Mouse (Mus musculus) NIH3T3 (cell line): Measurements from ENCODE around the gene Reep3.
"Not testable (repeated sequence)": the region's sequence is repeated elsewhere in the genome, so short reads cannot be mapped to it uniquely, and the experiment has no call there.

Source experiments
- DNase-seq: peaks from one replicate; pipeline ENCODE4 v3.0.0-alpha.2; 2012; ENCODE audit warnings: low read depth

Reep3 gene

DNA sequence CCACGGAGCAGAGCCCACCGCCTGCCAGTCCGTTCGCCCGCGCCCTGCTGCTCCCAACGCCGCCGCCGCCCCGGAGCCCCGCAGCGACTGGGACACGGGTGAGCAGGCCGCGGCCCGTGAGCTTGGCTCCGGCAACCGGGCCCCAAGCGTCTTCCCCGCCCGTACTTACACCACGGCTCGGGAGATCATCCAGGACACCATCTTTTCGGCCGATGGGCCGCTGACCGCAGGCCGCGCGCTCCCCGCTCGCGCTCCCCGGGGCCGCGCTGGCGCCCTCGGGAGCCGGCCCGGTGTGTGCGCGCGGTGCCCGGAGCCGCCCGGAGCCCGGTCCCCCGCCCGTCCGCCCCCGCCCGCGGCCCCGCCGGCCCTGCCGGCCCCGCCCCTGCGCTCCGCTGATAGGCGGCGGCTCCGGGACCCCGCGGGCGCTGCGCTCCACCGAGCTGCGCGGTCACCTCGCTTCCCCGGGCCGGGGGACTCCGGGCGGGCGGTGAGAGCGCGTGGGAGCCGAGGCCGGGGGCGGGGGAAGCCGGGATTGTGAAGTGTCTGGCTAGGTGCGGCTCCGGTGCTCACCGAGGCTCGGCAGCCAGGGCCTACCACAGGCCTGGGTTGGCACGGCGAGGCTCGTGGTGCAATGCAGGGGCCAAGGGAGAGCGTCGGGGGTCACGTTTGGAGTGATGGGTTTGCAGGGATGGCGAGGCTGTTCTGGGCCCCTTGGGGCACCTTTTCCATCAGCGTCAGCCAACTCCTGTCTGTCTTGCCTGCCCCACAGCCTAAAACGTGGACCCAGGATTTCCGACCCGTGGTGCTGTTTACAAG, at the start of gene Reep3:
TSS of gene Reep3 (minus strand) at position 325 of the 816 bp plus-strand sequence.
- DNase-seq, result peak; percentile 82

DNA sequence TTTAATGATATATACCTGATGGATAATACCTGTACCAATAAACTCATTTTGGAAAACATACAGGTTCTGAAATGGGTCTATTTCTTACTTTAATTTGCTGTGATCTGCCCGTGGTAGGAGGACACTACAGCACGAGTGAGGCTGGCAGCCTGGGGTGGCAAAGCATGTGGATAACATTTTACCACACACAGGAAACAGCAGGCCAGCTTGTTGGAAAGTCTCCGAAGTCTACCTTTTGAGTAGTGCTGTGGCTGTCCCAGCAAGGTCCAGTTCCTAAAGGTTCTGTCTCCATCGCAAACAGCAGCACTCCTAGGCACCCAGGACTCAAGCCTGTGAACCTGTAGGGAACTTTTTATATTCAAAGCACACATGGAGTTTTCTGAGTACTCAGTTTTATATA, 48.9 kb upstream of the Reep3 start:
- DNase-seq, result no peak

DNA sequence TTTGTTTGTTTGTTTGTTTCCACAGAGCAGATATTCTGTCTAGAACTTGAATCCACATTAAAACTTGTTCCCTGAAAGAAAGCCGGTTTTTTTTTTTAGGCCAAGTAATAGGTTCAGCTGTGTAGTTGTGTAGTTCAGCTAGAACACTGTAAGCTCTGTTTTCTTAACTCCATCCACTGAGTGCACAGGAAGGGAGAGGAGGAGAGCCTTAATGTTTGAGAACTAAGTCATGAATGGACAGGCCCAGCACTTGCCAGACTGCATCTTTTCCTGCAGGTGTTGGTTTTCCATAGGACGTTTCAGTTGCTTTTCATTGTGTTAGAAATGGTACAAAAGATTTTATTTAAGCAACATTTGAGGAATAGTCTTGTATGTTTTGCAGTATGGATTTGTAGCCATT, 47.5 kb upstream of the Reep3 start:
- no peak for DNase-seq

DNA sequence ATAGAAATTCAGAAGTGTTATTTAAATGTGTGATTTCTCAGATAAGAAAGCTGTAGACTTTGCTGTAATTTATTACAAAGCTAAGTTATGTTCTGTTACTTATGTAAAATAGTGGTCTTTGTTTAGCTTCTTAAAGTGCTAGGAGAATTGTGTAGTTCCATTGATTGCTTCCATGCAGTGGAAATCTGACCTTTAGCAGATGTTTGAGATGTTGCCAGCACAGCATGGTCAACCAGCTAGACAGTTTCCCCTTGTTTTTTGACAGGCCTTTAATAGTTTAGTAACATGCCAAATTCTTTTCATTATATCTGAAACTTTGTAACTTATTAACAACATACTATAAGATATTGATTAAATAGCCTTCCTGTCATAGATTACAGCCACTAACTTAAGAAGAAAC, 46.9 kb upstream of the Reep3 start:
- peak; percentile 77 for DNase-seq

DNA sequence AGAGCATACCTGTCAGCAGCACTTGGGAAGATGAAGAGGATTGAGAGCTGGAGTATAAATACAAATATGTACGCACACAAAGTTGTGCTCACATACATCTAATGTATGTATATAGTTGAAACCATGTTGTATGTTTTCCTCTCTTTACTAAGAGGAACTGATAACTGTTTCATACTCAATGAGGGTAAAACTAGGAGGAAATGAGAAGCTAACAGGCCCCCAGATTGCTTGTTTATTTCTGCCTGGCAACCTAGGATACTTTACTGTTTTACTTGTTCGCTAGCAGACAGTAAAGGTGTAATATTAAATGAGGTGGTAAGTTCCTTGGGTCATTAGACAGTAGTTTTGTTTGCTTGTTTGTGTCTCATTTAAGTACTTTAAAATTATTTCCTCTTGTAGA, 40.7 kb upstream of the Reep3 start:
- no peak for DNase-seq

DNA sequence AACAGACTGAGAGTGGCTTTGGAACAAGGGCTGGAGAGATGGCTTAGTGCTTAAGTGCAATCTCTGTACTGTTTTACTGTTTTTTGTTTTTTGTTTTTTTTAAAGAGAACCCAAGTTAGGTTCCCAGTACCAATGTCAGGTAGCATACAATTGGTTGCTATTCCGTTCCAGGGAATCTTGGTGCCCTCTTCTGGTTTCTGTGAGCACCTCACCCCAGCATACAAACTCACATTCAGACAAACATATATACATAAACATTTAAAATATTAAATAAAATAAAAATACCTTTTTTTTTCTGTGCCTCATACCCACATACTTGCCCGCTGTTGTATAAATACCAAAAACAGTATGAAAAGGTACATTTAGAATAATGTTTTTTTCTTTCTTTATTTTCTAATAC, 37.6 kb upstream of the Reep3 start:
- DNase-seq, result no peak

DNA sequence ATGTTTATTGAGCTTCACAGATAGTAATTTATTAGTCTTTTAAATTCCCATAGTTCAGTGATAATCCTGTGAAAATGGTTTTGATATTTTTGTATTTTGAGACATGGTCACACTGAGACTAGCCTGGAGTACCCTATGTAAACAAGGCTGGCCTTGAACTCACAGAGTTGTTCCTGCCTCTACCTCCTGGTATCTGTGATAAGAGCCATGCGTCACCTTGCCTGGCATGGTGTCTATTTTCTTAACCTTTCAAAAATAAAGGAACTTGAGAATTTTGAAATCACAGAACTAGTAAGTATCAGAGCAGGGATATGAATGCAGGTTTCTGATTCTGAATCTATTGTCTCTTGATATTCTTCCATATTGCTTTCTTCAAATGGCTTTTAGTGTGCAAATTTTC, 35.0 kb upstream of the Reep3 start:
- DNase-seq, result no peak

DNA sequence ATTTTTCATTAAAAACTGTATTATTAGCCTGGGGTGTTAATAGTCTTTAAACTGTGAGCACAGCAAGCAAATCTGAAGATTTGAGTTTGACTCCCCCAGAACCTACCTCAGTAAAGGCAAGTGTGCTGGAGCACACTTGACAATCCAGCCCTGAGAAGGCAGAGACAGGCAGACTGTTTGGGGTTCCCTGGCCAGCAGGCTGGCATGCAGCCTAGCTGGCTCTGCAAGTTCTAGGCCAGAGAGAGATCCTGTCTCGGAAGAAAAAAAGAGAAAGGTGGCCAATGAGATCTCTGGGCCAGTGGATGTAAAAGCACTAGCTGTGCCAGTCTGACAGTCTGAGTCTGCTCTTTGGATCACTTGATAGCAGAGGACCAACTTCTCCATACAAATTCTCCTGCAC, 32.8 kb upstream of the Reep3 start:
- DNase-seq, result peak; percentile 20

DNA sequence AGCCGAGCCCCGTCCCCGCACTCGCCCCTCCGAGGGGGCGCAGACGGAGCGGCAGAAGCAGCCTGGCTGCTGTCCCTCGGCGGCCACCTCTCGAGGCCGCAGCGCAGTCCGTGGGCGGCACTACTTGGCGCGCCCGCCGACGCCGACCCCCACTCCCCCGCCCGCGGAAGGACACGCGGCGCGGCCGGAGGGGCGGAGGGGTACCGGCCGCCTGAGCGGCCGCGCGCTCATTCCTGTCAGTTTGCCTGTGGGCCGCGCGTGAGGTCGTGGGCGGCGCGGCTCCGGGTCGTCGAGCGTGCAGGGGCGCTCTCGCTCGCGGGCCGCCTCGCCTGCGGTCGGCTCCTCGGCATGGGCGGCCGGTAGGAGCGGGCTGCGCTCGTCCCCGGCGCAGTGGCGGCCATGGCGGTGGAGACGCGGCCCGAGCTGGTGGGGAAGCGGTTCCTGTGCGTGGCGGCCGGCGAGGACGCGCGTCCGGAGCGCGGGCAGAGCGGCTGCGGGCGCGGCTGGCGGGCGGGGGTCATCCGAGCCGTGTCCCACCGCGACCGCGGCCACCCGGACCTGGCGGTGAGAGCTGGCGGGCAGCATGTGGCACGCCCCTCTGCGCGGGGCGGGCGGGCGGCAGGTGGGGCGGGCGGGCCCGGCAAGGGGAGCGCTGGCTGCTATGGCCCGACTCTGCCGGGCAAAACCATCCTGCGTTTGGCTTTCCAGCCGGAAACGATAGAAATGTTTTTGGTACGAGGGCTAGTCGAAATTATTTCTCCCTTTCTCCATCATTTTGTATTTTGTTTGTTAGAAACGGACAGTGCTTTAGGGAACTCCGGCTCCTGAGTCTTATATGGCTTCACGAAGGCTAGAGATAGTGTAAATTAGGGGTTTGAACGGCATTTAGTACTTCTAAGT, 30.4 kb upstream of the Reep3 start:
- peak; percentile 65 for DNase-seq

GRCm38 (mm10) chr10:67126061-67126858, 29.5 kb upstream of the Reep3 start:
- DNase-seq, result peak; percentile 75

GRCm38 (mm10) chr10:67124156-67124555, 27.4 kb upstream of the Reep3 start:
- DNase-seq, result no peak

- no peak for DNase-seq
Observed at GRCm38 (mm10) chr10:67123756-67124155, 27.0 kb upstream of the Reep3 start.

- no peak for DNase-seq
Observed at GRCm38 (mm10) chr10:67120640-67121039, 23.9 kb upstream of the Reep3 start.

DNA sequence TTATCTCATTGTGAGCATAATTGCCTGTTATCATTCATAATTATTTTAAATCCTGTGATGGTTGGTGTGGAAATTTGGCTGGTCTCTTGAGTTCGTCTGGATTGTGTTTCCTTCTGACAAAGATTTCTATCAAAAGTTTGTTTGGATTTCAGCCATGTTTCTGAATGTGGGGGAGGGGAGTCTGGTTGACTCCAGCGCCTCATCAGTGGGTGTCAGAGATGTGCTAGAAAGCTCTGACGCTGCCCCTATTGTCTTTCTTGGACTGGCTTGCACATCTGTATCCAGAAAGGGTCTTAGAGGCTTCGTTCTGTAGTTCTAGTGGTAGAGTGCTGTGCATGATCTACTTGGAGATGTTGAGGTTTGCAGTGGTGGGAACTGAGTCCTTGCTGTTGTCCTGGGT, 23.4 kb upstream of the Reep3 start:
- no peak for DNase-seq

DNA sequence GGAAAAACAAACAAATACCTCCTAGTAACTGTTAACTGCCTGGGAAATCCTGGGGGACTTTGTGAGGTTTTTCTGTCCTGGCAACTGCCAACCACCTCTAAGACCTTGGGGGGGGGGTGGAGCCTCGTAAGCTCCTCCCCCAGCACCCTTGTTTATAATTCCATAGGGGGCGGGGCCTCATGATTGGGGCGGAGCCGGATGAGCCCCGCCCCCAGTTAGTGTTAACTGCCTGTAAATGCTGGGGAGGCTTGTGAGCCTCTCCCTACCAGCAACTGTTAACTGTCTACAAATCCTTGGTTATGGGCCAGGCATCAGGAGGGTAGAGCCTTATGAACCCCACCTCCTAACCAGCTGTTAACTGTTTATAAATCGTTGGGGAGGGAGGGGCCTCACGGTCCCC, 22.5 kb upstream of the Reep3 start:
- DNase-seq, result no peak

DNA sequence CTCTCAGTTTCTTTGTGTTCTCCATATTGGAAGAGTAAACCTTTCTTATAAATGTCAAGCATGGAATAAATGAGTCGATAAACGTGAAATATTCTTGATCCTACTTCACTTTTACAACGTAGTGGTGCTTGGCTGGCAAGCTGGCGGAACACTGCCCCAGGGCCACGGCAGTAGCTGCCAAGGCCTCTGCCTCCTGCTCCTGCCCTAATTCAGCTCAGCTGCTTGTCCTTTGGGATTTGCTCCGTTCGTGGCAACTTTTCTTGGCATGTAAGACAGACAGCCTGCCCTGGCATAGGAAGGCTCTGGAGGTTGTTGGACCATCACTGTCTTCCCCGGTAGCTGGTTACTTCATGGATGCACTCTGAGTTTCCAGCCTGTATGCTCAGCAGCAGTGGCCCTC, 19.5 kb upstream of the Reep3 start:
- peak; percentile 15 for DNase-seq

DNA sequence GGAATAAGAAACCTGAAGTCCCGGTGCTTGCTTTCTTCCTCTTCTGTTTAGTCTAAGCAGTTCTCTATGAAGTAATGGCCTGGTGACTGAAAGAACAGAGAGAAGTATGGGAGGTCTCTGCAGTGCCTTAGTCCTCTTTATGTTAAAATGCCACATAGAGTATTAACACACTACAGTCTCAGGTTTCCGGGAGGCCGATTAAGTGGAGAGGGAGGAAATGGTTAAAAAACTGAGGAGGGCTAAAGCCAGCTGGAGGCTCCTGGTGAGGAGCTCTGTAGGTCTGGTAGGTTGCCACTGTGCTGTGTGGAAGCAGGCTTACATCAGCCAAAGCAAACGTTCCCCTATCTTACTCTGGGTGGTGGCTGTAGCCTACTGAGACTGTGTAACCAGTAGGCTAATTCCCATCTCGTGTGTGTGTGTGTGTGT, 18.9 kb upstream of the Reep3 start:
- DNase-seq, result peak; percentile 38

- peak; percentile 10 for DNase-seq
Observed at GRCm38 (mm10) chr10:67115115-67115514, 18.4 kb upstream of the Reep3 start.

DNA sequence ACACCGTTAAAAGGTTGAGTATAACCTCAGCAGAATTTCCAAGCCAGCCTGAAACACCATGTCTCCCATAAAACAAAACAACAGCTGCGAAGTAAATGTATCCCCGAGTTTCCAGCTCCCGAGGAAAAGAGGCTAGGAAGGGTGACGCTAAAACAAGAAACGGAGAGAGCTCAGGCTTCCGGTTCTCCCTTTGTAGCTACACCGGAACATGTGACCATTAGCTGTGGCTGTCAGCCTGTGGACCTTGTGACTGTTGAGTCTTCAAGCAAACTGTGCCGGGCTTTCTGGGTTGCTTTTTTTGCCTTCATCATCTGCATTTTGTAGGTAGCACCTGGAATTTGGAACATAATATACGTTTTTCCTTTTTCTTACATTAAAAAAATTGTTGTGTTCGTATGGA, 17.1 kb upstream of the Reep3 start:
- no peak for DNase-seq

GRCm38 (mm10) chr10:67112967-67113366, 16.2 kb upstream of the Reep3 start:
- not testable (repeated sequence) for DNase-seq

DNA sequence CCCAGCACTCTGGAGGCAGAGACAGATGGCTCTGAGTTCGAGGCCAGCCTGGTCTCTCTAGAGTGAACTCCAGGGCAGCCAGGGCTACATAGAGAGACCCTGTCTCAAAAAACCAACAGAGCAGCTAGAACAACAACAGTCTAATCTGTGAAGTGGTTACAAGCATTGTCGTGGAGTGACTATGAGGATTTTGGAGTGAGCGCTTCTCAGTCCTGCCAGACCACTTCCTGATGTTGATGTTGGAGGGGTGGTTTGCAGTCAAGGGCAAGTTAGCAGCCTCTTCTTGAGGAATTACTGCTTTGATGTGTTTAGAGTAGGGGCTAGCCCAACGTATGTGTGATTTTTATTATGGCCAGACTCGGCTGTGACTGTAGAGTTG, 15.0 kb upstream of the Reep3 start:
- no peak for DNase-seq

GRCm38 (mm10) chr10:67111044-67111798, 14.5 kb upstream of the Reep3 start:
- no peak for DNase-seq
